Mouse (Mus musculus) liver, adult 2 months (tissue): Measurements from ENCODE around the gene Tmsb15b1.
"Not testable (repeated sequence)": the region's sequence is repeated elsewhere in the genome, so short reads cannot be mapped to it uniquely, and the experiment has no call there.

ENCODE experiments used
- CTCF ChIP-seq: fragments of 200-500 bp; IDR thresholded peaks from 2 replicates; pipeline ENCODE4 v1.5.1; 2011; ENCODE audit warnings: low read depth, low read length, control low read depth
- POLR2A ChIP-seq: fragments of 200-500 bp; IDR thresholded peaks from 2 replicates; pipeline ENCODE4 v1.6.1; 2011; ENCODE audit warnings: low read length, control low read depth; ENCODE audit not compliant: insufficient read depth; ENCODE audit errors: extremely low read depth

DNA sequence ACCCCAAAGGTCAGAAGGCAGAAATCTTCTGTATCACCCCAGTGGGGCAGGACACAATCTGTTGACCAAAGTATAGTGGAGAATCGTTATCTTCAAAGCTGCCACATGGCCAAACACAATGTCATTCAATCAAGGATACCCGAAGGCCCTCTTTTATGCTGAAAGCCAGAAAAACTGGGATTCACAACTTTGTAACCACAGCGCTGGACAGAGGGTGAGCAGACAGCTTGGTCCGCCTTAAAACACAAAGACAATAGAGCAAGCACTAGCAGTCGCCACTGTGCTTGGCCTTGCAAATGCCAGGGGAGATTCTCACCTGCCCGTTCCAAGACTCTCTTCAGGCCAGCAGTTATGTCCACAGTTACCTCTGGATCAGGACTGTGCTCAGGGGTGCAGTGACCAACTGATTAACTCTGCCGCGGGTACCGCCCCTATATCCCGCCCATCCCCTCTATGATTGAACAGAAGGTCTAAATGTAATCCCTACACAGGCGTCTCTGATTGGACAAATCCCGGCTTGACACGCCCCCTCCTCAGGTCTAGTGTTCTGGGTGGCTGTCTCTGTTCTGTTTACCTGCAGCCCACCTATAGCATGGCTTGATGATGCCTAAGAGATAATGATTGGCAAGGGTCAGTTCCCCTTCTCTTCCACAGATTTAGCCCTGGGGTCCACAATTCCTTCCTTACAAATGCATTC, 18.9 kb downstream of the Tmsb15b1 start:
- not testable (repeated sequence) for TF ChIP-seq CTCF, POLR2A
